Mouse (Mus musculus) ES-E14 (cell line): ENCODE data around the gene Bmp2k.

Experiments used
- CHD2 ChIP-seq: IDR thresholded peaks from 2 replicates; pipeline ENCODE4 v1.6.1; 2014; ENCODE audit warnings: mild to moderate bottlenecking, low read depth, low read length, inconsistent platforms
- ZC3H11A ChIP-seq: IDR thresholded peaks from 2 replicates; pipeline ENCODE4 v1.6.1; 2012; ENCODE audit warnings: low read depth, mild to moderate bottlenecking, inconsistent platforms, low read length, borderline replicate concordance

DNA sequence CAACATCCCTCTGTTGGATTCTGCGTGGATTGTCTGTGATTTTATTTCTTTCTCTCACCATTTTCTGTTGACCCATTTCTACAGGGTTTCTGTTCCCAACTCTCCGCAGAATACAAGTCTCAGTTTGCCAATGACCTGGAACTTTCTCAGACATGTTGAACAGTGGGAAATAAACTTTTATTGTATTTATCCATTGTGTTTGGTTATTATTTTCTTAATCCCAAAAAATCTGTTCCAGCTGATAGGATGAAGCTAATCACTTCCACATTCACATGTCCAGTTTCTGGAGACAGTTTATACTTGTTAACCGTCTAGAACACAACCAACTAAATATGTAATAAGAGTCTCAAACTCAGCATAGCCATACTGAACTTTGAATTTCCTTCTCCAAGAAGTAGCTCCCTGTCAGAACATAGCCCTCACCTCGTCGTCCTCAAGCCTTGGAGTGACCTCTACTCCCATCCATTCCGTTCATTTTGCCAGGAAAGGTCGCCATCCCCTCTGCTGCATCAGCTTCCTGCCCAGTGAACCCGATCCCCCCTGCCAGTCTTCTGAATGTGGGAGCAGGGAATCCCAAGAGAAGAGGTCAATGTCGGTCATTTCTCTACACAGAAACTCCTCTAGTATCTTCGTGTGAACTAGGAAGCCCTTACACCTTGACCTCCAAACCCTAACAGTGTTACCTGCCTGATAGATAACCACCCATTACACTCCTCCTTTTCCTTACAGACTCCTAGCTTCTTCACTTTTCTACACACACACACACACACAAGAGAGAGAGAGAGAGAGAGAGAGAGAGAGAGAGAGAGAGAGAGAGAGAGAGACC is 46.6 kb upstream of the Bmp2k start:
- TF ChIP-seq ZC3H11A (no peak), CHD2 (no peak)
